Mouse (Mus musculus) megakaryocyte, embryonic 14.5 days (primary cell): ENCODE results near the gene Tbc1d22a.

Source experiments
- FLI1 ChIP-seq: IDR thresholded peaks from 2 replicates; pipeline ENCODE4 v1.6.1; 2012; ENCODE audit warnings: low read length, inconsistent platforms, mixed read lengths
- GATA1 ChIP-seq: IDR thresholded peaks from 3 replicates; pipeline ENCODE4 v1.6.1; 2012; ENCODE audit warnings: mixed read lengths, low read length, inconsistent platforms, borderline replicate concordance

- no peak for TF ChIP-seq GATA1
- TF ChIP-seq FLI1: no peak
Measured at GRCm38 (mm10) chr15:86169817-86170110, 44.5 kb upstream of the Tbc1d22a start.
